Mouse (Mus musculus) cerebellum, adult 2 months (tissue): ENCODE measurements at regions not wholly inside any gene's neighbourhood (a gene's known extent, or its start where the extent isn't known, plus 50 kb on each side); places are given as distances from the start of the nearest gene placed in this dataset.
"Not testable (repeated sequence)": the region's sequence is repeated elsewhere in the genome, so short reads cannot be mapped to it uniquely, and the experiment has no call there.

Experiments
- DNase-seq, 2 experiments: peaks; one replicate each; pipeline ENCODE4 v3.0.0; 2021
- H3K27ac ChIP-seq: fragments of 200-500 bp; 2 replicates; pipeline ENCODE4 v1.5.1; 2012; ENCODE audit warnings: low read length, control low read depth, inconsistent platforms; ENCODE audit not compliant: insufficient read depth
- H3K27me3 ChIP-seq: fragments of 200-500 bp; 2 replicates; pipeline ENCODE4 v1.6.1; 2012; ENCODE audit warnings: inconsistent platforms, mild to moderate bottlenecking, low read length, moderate library complexity; ENCODE audit not compliant: control insufficient read depth, insufficient read depth
- H3K4me1 ChIP-seq: fragments of 200-500 bp; 2 replicates; pipeline ENCODE4 v1.6.1; 2011; ENCODE audit warnings: low read length; ENCODE audit not compliant: control insufficient read depth, insufficient read depth
- H3K4me3 ChIP-seq: fragments of 200-500 bp; replicated peaks from 2 replicates; pipeline ENCODE3; 2011; ENCODE audit warnings: mild to moderate bottlenecking, low read depth, low read length, control low read depth; ENCODE audit not compliant: insufficient read depth
- CTCF ChIP-seq: fragments of 200-500 bp; IDR thresholded peaks from 2 replicates; pipeline ENCODE4 v1.5.1; 2011; ENCODE audit warnings: low read depth, mild to moderate bottlenecking, control low read depth, low read length, moderate library complexity, borderline replicate concordance; ENCODE audit not compliant: insufficient read depth
- POLR2A ChIP-seq: fragments of 200-500 bp; IDR thresholded peaks from 2 replicates; pipeline ENCODE4 v1.6.1; 2011; ENCODE audit warnings: low read length, control low read depth, borderline replicate concordance; ENCODE audit not compliant: insufficient read depth
- WGBS: fragments of 180-500 bp; shearing (Covaris S2); methylation state at CpG from one replicate; pipeline ENCODE4 v1.1.7; 2018; 5-methylcytosine and 5-hydroxymethylcytosine counted together

DNA sequence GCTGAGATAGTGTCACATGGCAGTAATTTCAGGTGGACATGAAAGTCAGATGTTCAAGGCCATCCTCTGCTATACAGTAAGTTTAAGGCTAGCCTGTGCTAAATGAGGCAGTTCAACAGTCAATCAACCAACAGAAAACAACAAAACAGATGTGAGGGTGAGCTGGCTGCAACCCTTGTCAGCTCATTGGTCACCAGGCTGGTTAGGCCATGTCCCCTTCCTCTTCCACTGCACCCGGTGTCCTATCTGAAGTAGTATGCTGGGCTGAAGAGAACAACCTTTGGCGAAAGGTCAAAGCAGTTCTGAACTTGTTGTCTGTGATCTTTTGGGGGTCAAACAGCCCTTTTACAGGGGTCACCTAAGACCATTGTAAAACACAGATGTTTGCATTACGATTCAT, 78.2 kb upstream of the Fam174b start:
- H3K27ac ChIP-seq: no peak overlapping the region
- WGBS: 92% methylated on average over 3 of the region's 3 CpGs
- TF ChIP-seq POLR2A (no peak), CTCF (no peak)

GRCm38 (mm10) chr7:73659551-73659950, 80.6 kb upstream of the Fam174b start:
- DNase-seq: no peak
- 76% methylated on average over 5 of the region's 5 CpGs for WGBS
- TF ChIP-seq POLR2A: no peak
- TF ChIP-seq CTCF: no peak
- Histone ChIP-seq H3K27me3 (no peaks in the 10 kb centered on the region), H3K4me3 (no peak overlapping the region), H3K27ac (no peak overlapping the region), H3K4me1 (peaks cover under 1% of the 10 kb centered on the region; the same call in 1 of the 2 replicates)

More for the DNA sequence above, 78.2 kb upstream of the Fam174b start:
- Histone ChIP-seq H3K4me1 (no peaks in the 10 kb centered on the region; the same call in 1 of the 2 replicates), H3K4me3 (no peak overlapping the region), H3K27me3 (no peaks in the 10 kb centered on the region)
- no peak for DNase-seq

- WGBS: 69% methylated on average over 7 of the region's 7 CpGs
- H3K4me3 ChIP-seq: no peak overlapping the region
- no peak for TF ChIP-seq CTCF
- no peak for TF ChIP-seq POLR2A
- no peak for DNase-seq
- no peaks in the 10 kb centered on the region for H3K27me3 ChIP-seq
- peaks cover 2% of the 10 kb centered on the region; the same call in 1 of the 2 replicates for H3K4me1 ChIP-seq
- H3K27ac ChIP-seq: no peak overlapping the region
These were observed 82.8 kb upstream of the Fam174b start for GRCm38 (mm10) chr7:73657283-73657682.

DNA sequence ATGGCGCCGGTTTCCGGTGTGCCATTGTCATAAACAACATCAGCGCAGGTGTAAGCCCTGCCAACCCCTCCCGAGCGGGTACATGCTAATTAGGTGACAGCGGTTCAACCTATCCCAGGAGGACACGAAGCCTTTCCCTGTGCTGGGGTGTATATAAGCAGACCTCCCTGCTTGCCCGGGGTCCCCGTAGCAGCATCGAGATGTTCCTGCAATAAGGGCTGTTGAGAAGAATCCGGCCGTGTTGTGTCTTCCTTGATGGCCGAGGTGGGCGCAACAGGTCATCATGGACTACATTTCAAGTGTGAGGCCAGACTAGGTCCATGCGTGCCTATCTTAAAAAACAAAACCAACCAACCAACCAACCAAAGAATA, 83.7 kb upstream of the Fam174b start:
- not testable (repeated sequence) for H3K27ac ChIP-seq, H3K4me1 ChIP-seq, DNase-seq, H3K27me3 ChIP-seq, H3K4me3 ChIP-seq
- WGBS: 97% methylated on average over 16 of the region's 16 CpGs

- no peaks in the 10 kb centered on the region for H3K27me3 ChIP-seq
- WGBS: 25% methylated on average over 5 of the region's 5 CpGs
- no peak overlapping the region for H3K4me3 ChIP-seq
- H3K27ac ChIP-seq: no peak overlapping the region
- TF ChIP-seq CTCF (peak; percentile 80), POLR2A (no peak)
- peak; percentile 22 to 48 for DNase-seq
- peaks cover 2% of the 10 kb centered on the region; the same call in 1 of the 2 replicates for H3K4me1 ChIP-seq
These were observed 84.2 kb upstream of the Fam174b start for GRCm38 (mm10) chr7:73655787-73656423.

GRCm38 (mm10) chr7:73654193-73654871, 85.8 kb upstream of the Fam174b start:
- 5% methylated on average over 12 of the region's 12 CpGs for WGBS

GRCm38 (mm10) chr7:73650909-73651308, 89.2 kb upstream of the Fam174b start:
- DNase-seq: no peak
- Histone ChIP-seq H3K4me3 (no peak overlapping the region), H3K4me1 (peaks cover 2% of the 10 kb centered on the region; the same call in 1 of the 2 replicates), H3K27me3 (no peaks in the 10 kb centered on the region), H3K27ac (no peak overlapping the region)
- TF ChIP-seq CTCF: no peak
- no peak for TF ChIP-seq POLR2A
- 94% methylated on average over 6 of the region's 6 CpGs for WGBS

More at GRCm38 (mm10) chr7:73654193-73654871, 85.8 kb upstream of the Fam174b start:
- H3K4me1 ChIP-seq: peaks cover 2% of the 10 kb centered on the region; the same call in 1 of the 2 replicates
- TF ChIP-seq CTCF (peak; percentile 76), POLR2A (no peak)
- H3K4me3 ChIP-seq: peak overlapping the region; percentile 30
- peak; percentile 42 to 54 for DNase-seq
- H3K27me3 ChIP-seq: no peaks in the 10 kb centered on the region
- H3K27ac ChIP-seq: no peak overlapping the region

DNA sequence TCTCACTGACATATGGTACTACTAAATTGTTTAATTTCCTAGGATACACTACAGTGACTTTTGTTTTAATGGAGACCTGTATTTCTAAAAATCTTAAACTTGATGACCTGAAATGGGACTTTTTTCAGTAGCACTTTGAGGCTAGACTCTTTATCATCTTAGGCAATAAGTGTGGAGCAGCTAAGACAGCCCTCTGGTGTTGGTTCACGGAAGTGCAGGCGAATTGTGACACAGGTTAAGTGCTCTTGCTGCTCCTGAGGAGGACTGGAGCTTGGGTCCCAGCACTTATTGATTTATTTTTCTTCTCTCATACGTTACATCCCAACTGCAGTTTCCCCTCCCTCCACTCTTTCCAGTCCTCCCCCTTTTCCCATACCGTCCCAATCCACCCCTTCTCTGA, 92.1 kb upstream of the Fam174b start:
- Histone ChIP-seq H3K27me3 (no peaks in the 10 kb centered on the region), H3K4me1 (no peaks in the 10 kb centered on the region), H3K4me3 (no peak overlapping the region), H3K27ac (no peak overlapping the region)
- TF ChIP-seq CTCF (peak; percentile 86), POLR2A (no peak)
- peak; percentile 62 to 81 for DNase-seq
- 46% methylated on average over 4 of the region's 4 CpGs for WGBS

DNA sequence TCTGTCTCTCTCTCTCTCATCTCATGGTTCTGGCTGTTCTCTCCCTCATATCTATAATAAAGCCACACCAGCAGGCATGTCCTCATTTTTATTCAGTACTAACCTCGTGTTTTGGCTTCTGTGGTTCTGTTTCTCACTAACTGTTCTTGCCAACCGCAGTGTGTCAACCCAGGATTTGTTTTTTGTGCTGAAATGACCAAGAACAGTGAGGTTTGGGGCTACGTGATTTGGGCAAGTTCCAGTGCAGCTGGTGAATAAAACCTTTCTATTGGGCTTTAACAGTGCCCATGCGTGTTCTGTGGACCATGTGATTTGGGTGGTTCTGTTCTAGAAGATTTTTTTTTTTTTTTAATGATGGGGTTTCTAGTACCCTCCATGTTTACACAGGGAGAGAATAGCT, 93.0 kb upstream of the Fam174b start:
- H3K4me3 ChIP-seq: no peak overlapping the region
- no peak for DNase-seq
- no peaks in the 10 kb centered on the region for H3K27me3 ChIP-seq
- whole genome bisulfite sequencing: 45% methylated on average over 4 of the region's 4 CpGs
- H3K27ac ChIP-seq: peak overlapping the region; percentile 13; the same call in 1 of the 2 replicates
- H3K4me1 ChIP-seq: no peaks in the 10 kb centered on the region
- TF ChIP-seq POLR2A (no peak), CTCF (no peak)
